Mouse (Mus musculus) forebrain, embryonic 13.5 days (tissue): ENCODE measurements around the gene Prps1l3. TPM values are rescaled to one million over a fixed set of nuclear protein-coding genes. Genes with fewer than 3 reads are reported as not detected.
A peak's percentile ranks its signal among the peaks of the same experiment; 100 is the strongest.

Experiments used
- ATAC-seq: fragments of 200-750 bp; cut with Nextera tagmentation; 2 replicates; pipeline ENCODE4 v1.8.0; 2017
- H3K27ac ChIP-seq: fragments of 300-500 bp; sonication (generic); 2 replicates; pipeline ENCODE4 v1.5.1; 2015; ENCODE audit warnings: inconsistent platforms, mild to moderate bottlenecking, moderate library complexity
- H3K27me3 ChIP-seq: fragments of 300-500 bp; sonication (generic); 2 replicates; pipeline ENCODE4 v1.6.1; 2015; ENCODE audit warnings: mild to moderate bottlenecking, inconsistent platforms
- H3K36me3 ChIP-seq: fragments of 300-500 bp; sonication (generic); 2 replicates; pipeline ENCODE4 v1.6.1; 2015; ENCODE audit warnings: mild to moderate bottlenecking, inconsistent platforms; ENCODE audit not compliant: poor library complexity, severe bottlenecking
- H3K4me1 ChIP-seq: fragments of 300-500 bp; sonication (generic); 2 replicates; pipeline ENCODE4 v1.6.1; 2015; ENCODE audit warnings: inconsistent platforms
- H3K4me2 ChIP-seq: fragments of 300-500 bp; sonication (generic); 2 replicates; pipeline ENCODE4 v1.6.1; 2015; ENCODE audit warnings: inconsistent platforms, mild to moderate bottlenecking, moderate library complexity
- H3K4me3 ChIP-seq: fragments of 300-500 bp; sonication (generic); 2 replicates; pipeline ENCODE4 v1.5.1; 2015; ENCODE audit warnings: mild to moderate bottlenecking, inconsistent platforms
- H3K9ac ChIP-seq: fragments of 300-500 bp; sonication (generic); 2 replicates; pipeline ENCODE4 v1.6.1; 2015; ENCODE audit warnings: mild to moderate bottlenecking, inconsistent platforms
- H3K9me3 ChIP-seq: fragments of 300-500 bp; sonication (generic); replicated peaks from 2 replicates; pipeline ENCODE4 v1.6.1; 2016; ENCODE audit warnings: inconsistent platforms
- WGBS: fragments of 180-500 bp; shearing (Covaris S2); methylation state at CpG from one replicate; pipeline ENCODE4 v1.1.7; 2015; 5-methylcytosine and 5-hydroxymethylcytosine counted together
- polyA plus RNA-seq: library from polyadenylated mRNA; unstranded; fragments of >200 nt; fragmentation: Nextera tagmentation; extraction: Ambion mirVana; gene quantifications from 2 replicates; pipeline ENCODE4 v1.2.1, GENCODE M21; 2015

Gene Prps1l3
- polyA plus RNA-seq, 1 experiment from 2014 or later: 51.7 TPM

- Histone ChIP-seq H3K27me3 (no peaks in the 10 kb centered on the region), H3K9me3 (no peaks in the 10 kb centered on the region), H3K4me2 (no peak overlapping the region), H3K36me3 (no peaks in the 10 kb centered on the region), H3K27ac (no peak overlapping the region), H3K9ac (no peak overlapping the region), H3K4me3 (no peak overlapping the region), H3K4me1 (no peaks in the 10 kb centered on the region)
- ATAC-seq: peak; percentile 66; the same call in 1 of the 2 replicates
- WGBS: 49% methylated on average over 3 of the region's 3 CpGs
These were observed 51.2 kb downstream of the Prps1l3 start for GRCm38 (mm10) chr12:57281155-57282114.

- 87% methylated on average over 5 of the region's 5 CpGs for WGBS
- Histone ChIP-seq H3K27ac (no peak overlapping the region), H3K4me3 (no peak overlapping the region), H3K9me3 (no peaks in the 10 kb centered on the region), H3K36me3 (no peaks in the 10 kb centered on the region), H3K9ac (no peak overlapping the region), H3K4me1 (no peaks in the 10 kb centered on the region), H3K4me2 (no peak overlapping the region), H3K27me3 (no peaks in the 10 kb centered on the region)
- ATAC-seq: no peak
These were observed 55.3 kb downstream of the Prps1l3 start for GRCm38 (mm10) chr12:57285303-57286059.

Other genes with a start within 250 kb of the Prps1l3 start
- gene Slc25a21, start 32.9 kb upstream of the Prps1l3 start, polyA plus RNA-seq: 0.31 and 0.42 TPM in 2 replicates
- 6.1 and 7.6 TPM in 2 replicates for gene Mipol1, start within 50 bp of the Prps1l3 start, polyA plus RNA-seq